Mouse (Mus musculus) hindbrain, embryonic 16.5 days (tissue): ENCODE results near the gene Pm20d2. TPM values are rescaled to one million over a fixed set of nuclear protein-coding genes. Genes with fewer than 3 reads are reported as not detected.

Experiments
- ATAC-seq: fragments of 200-750 bp; cut with Nextera tagmentation; 2 replicates; pipeline ENCODE4 v1.8.0; 2017; ENCODE audit warnings: moderate TSS enrichment, moderate library complexity
- H3K27ac ChIP-seq: fragments of 300-500 bp; sonication (generic); 2 replicates; pipeline ENCODE4 v1.5.1; 2014; ENCODE audit warnings: low read depth, mild to moderate bottlenecking, control low read depth, low read length, moderate library complexity
- H3K27me3 ChIP-seq: fragments of 300-500 bp; sonication (generic); replicated peaks from 2 replicates; pipeline ENCODE4 v1.6.1; 2014; ENCODE audit warnings: low read length; ENCODE audit not compliant: control insufficient read depth, insufficient read depth
- H3K36me3 ChIP-seq: fragments of 300-500 bp; sonication (generic); 2 replicates; pipeline ENCODE4 v1.6.1; 2014; ENCODE audit warnings: mild to moderate bottlenecking, low read length, moderate library complexity, mixed read lengths; ENCODE audit not compliant: control insufficient read depth, insufficient read depth
- H3K4me1 ChIP-seq: fragments of 300-500 bp; sonication (generic); 2 replicates; pipeline ENCODE4 v1.6.1; 2014; ENCODE audit warnings: low read depth, low read length; ENCODE audit not compliant: control insufficient read depth, insufficient read depth
- H3K4me2 ChIP-seq: fragments of 300-500 bp; sonication (generic); 2 replicates; pipeline ENCODE4 v1.6.1; 2014; ENCODE audit warnings: mild to moderate bottlenecking, low read length, control low read depth, moderate library complexity
- H3K4me3 ChIP-seq: fragments of 300-500 bp; sonication (generic); 2 replicates; pipeline ENCODE4 v1.5.1; 2014; ENCODE audit warnings: mild to moderate bottlenecking, low read length, control low read depth, moderate library complexity
- H3K9ac ChIP-seq: fragments of 300-500 bp; sonication (generic); 2 replicates; pipeline ENCODE4 v1.6.1; 2014; ENCODE audit warnings: low read depth, mild to moderate bottlenecking, control low read depth, low read length, moderate library complexity
- H3K9me3 ChIP-seq: fragments of 300-500 bp; sonication (generic); 2 replicates; pipeline ENCODE4 v1.6.1; 2014; ENCODE audit warnings: mild to moderate bottlenecking, low read length, moderate library complexity; ENCODE audit not compliant: control insufficient read depth
- WGBS: fragments of 180-500 bp; shearing (Covaris S2); extraction: QIAGEN DNeasy Blood & Tissue Kit; methylation state at CpG from one replicate; pipeline ENCODE4 v1.1.7; 2014; 5-methylcytosine and 5-hydroxymethylcytosine counted together
- polyA plus RNA-seq: library from polyadenylated mRNA; unstranded; fragments of >200 nt; fragmentation: Nextera tagmentation; extraction: Ambion mirVana; gene quantifications from 2 replicates; pipeline ENCODE4 v1.2.1, GENCODE M21; 2015

The Pm20d2 gene
- polyA plus RNA-seq, 1 experiment from 2014 or later: 1.9 TPM

- 5% methylated on average over 2 of the region's 2 CpGs for WGBS
- Histone ChIP-seq H3K27me3 (no peaks in the 10 kb centered on the region), H3K36me3 (no peaks in the 10 kb centered on the region), H3K4me2 (no peak overlapping the region), H3K9me3 (no peaks in the 10 kb centered on the region), H3K9ac (no peak overlapping the region), H3K4me3 (no peak overlapping the region), H3K27ac (no peak overlapping the region), H3K4me1 (no peaks in the 10 kb centered on the region)
- no peak for ATAC-seq
Measured at GRCm38 (mm10) chr4:33198117-33198516, 8.6 kb upstream of the Pm20d2 start.

GRCm38 (mm10) chr4:33188781-33189734 lies 479 bp downstream of the Pm20d2 start:
- ATAC-seq: peak; percentile 97
- peak overlapping the region; percentile 96 for H3K27ac ChIP-seq
- no peaks in the 10 kb centered on the region for H3K27me3 ChIP-seq
- H3K36me3 ChIP-seq: no peaks in the 10 kb centered on the region
- peak overlapping the region; percentile 76 for H3K4me3 ChIP-seq
- peak overlapping the region; percentile 79 for H3K9ac ChIP-seq
- under 1% methylated on average over 85 of the region's 123 CpGs for WGBS
- H3K4me1 ChIP-seq: peaks cover 4% of the 10 kb centered on the region
- peak overlapping the region; percentile 87 for H3K4me2 ChIP-seq
- no peaks in the 10 kb centered on the region for H3K9me3 ChIP-seq

- Histone ChIP-seq H3K4me3 (peak overlapping the region; percentile 76), H3K9ac (no peak overlapping the region), H3K4me2 (peak overlapping the region; percentile 87), H3K36me3 (no peaks in the 10 kb centered on the region), H3K9me3 (no peaks in the 10 kb centered on the region), H3K4me1 (peaks cover 4% of the 10 kb centered on the region), H3K27me3 (no peaks in the 10 kb centered on the region), H3K27ac (peak overlapping the region; percentile 96)
- 11% methylated on average over 9 of the region's 9 CpGs for WGBS
- no peak for ATAC-seq
Measured at GRCm38 (mm10) chr4:33188164-33188563, 1.4 kb downstream of the Pm20d2 start.

- no peak for ATAC-seq
- no peaks in the 10 kb centered on the region for H3K9me3 ChIP-seq
- H3K4me3 ChIP-seq: no peak overlapping the region
- H3K27me3 ChIP-seq: no peaks in the 10 kb centered on the region
- peaks cover 2% of the 10 kb centered on the region; the same call in 1 of the 2 replicates for H3K36me3 ChIP-seq
- no peak overlapping the region for H3K4me2 ChIP-seq
- H3K4me1 ChIP-seq: peaks cover 4% of the 10 kb centered on the region
- no peak overlapping the region for H3K27ac ChIP-seq
- WGBS: 87% methylated on average over 5 of the region's 5 CpGs
- no peak overlapping the region for H3K9ac ChIP-seq
Measured at GRCm38 (mm10) chr4:33183477-33183876, 6.1 kb downstream of the Pm20d2 start.

- Histone ChIP-seq H3K4me3 (no peak overlapping the region), H3K27ac (no peak overlapping the region), H3K9ac (no peak overlapping the region), H3K4me2 (no peak overlapping the region), H3K36me3 (no peaks in the 10 kb centered on the region), H3K9me3 (no peaks in the 10 kb centered on the region), H3K4me1 (no peaks in the 10 kb centered on the region), H3K27me3 (no peaks in the 10 kb centered on the region)
- 89% methylated on average over 26 of the region's 26 CpGs for WGBS
- no peak for ATAC-seq
Measured at GRCm38 (mm10) chr4:33152087-33153038, 37.2 kb downstream of the Pm20d2 start.

- Histone ChIP-seq H3K4me2 (no peak overlapping the region), H3K36me3 (no peaks in the 10 kb centered on the region), H3K27ac (no peak overlapping the region), H3K27me3 (no peaks in the 10 kb centered on the region), H3K9me3 (no peaks in the 10 kb centered on the region), H3K9ac (no peak overlapping the region), H3K4me3 (no peak overlapping the region), H3K4me1 (peaks cover 2% of the 10 kb centered on the region; the same call in 1 of the 2 replicates)
- 60% methylated on average over 7 of the region's 7 CpGs for WGBS
- ATAC-seq: no peak
Measured at GRCm38 (mm10) chr4:33149150-33149549, 40.4 kb downstream of the Pm20d2 start.

GRCm38 (mm10) chr4:33147825-33148224 lies 41.7 kb downstream of the Pm20d2 start:
- 4% methylated on average over 2 of the region's 2 CpGs for WGBS
- Histone ChIP-seq H3K4me2 (no peak overlapping the region), H3K4me1 (peaks cover 2% of the 10 kb centered on the region; the same call in 1 of the 2 replicates), H3K27ac (no peak overlapping the region), H3K9me3 (no peaks in the 10 kb centered on the region), H3K36me3 (no peaks in the 10 kb centered on the region), H3K9ac (no peak overlapping the region), H3K27me3 (no peaks in the 10 kb centered on the region), H3K4me3 (no peak overlapping the region)
- ATAC-seq: no peak

GRCm38 (mm10) chr4:33146679-33147291 lies 42.8 kb downstream of the Pm20d2 start:
- Histone ChIP-seq H3K27me3 (no peaks in the 10 kb centered on the region), H3K4me1 (peaks cover 2% of the 10 kb centered on the region; the same call in 1 of the 2 replicates), H3K4me2 (peak overlapping the region; percentile 41), H3K9ac (peak overlapping the region; percentile 52), H3K27ac (no peak overlapping the region), H3K9me3 (no peaks in the 10 kb centered on the region), H3K4me3 (no peak overlapping the region), H3K36me3 (no peaks in the 10 kb centered on the region)
- ATAC-seq: 0 out of 2 replicates have a peak, but pooled peaks have one; percentile 54
- WGBS: 45% methylated on average over 20 of the region's 20 CpGs
